Mouse (Mus musculus): ENCODE data around the gene Atp6v0d1. TPM values are rescaled to one million over a fixed set of nuclear protein-coding genes. Genes with fewer than 3 reads are reported as not detected.

The Atp6v0d1 gene
- polyA plus RNA-seq, 1 experiment from 2014 or later, result 140 TPM

DNA sequence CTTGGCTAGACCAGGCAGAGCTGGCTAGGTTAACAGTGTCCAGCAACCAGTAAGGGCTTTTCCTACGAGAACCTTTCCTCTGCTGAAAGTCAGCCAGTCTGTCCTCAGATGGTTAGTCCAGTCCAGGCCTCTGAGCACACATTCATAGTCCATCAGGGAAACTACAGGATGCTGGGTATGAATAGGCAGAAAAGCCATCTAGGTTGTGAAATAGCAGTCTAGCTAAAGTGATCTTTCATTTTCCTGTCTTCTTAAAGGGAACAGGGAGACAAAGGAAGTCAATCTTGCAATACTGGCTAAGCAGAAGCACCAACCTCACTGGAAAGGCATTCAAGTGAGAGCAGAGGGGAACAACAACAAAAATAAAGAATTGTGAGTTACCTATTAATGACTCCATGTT, 13.0 kb downstream of the Atp6v0d1 start:
- Histone ChIP-seq H3K4me2 (replicated peaks; ENCODE audit: low read depth) (no peak overlapping the region), H3K36me3 (ENCODE audit: control insufficient read depth, insufficient read depth) (peaks cover 4% of the 10 kb centered on the region; the same call in 1 of the 2 replicates), H3K9me3 (ENCODE audit: control insufficient read depth) (no peaks in the 10 kb centered on the region), H3K4me1 (replicated peaks; ENCODE audit: control insufficient read depth, insufficient read depth, low read length) (0 out of 2 replicates have a peak, but pooled peaks cover 4% of the 10 kb centered on the region), H3K27me3 (replicated peaks; ENCODE audit: control insufficient read depth, insufficient read depth, low read length) (no peaks in the 10 kb centered on the region), H3K27ac (ENCODE audit: low read depth, low read length) (no peak overlapping the region), H3K4me3 (ENCODE audit: low read depth, low read length) (no peak overlapping the region), H3K9ac (ENCODE audit: low read depth, low read length) (no peak overlapping the region)
- no peak for ATAC-seq
- no peak for TF ChIP-seq CTCF (IDR thresholded peaks at IDR 0.05; ENCODE audit: low read depth)
- WGBS, result 93% methylated on average over 1 of the region's 1 CpGs

DNA sequence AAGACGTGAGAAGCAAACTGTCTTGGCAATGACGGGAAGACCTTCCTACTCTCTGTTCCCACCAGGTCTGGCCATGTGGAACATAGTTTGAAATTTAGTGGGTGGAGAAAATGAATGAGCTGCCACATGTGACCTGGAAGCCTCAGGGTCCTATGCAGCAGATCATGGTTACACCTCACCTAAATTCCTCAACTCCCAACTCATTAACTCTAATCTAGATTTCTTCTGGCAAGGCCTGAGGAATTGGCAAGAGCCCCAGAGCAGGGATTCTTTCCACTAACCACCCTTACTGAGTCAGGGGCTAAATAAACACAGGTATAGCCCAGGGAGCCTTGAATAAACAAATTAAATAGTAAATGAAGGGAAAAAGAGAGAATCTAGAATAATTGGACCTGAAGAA, 13.8 kb downstream of the Atp6v0d1 start:
- no peak overlapping the region for H3K27ac ChIP-seq (ENCODE audit: low read depth, low read length)
- H3K4me2 ChIP-seq (replicated peaks; ENCODE audit: low read depth), result no peak overlapping the region
- H3K4me1 ChIP-seq (replicated peaks; ENCODE audit: control insufficient read depth, insufficient read depth, low read length), result 0 out of 2 replicates have a peak, but pooled peaks cover 4% of the 10 kb centered on the region
- no peaks in the 10 kb centered on the region for H3K9me3 ChIP-seq (ENCODE audit: control insufficient read depth)
- no peak overlapping the region for H3K9ac ChIP-seq (ENCODE audit: low read depth, low read length)
- 97% methylated on average over 2 of the region's 2 CpGs for WGBS
- ATAC-seq, result no peak
- TF ChIP-seq CTCF (IDR thresholded peaks at IDR 0.05; ENCODE audit: low read depth), result no peak
- no peak overlapping the region for H3K4me3 ChIP-seq (ENCODE audit: low read depth, low read length)
- H3K36me3 ChIP-seq (ENCODE audit: control insufficient read depth, insufficient read depth), result peaks cover 4% of the 10 kb centered on the region; the same call in 1 of the 2 replicates
- no peaks in the 10 kb centered on the region for H3K27me3 ChIP-seq (replicated peaks; ENCODE audit: control insufficient read depth, insufficient read depth, low read length)

DNA sequence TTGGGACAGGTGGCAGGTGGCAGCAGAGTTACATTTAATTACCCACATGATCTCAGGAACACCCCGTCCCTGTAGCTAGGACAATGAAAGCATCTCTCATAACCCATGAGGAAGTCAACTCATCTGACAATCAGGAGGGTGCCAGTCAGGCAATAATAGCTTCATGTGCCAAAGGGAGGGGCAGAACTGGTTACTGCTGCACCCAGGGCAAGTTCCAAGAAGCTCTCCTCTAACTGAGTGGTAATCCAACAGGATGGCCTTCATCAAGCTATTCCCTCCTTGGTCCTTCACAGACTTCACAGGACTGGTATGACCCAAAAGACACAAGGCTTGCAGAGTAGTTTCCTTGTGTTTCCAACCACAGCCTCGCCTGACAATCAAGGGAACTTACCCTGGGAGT, 15.8 kb downstream of the Atp6v0d1 start:
- peak; percentile 88 for ATAC-seq

DNA sequence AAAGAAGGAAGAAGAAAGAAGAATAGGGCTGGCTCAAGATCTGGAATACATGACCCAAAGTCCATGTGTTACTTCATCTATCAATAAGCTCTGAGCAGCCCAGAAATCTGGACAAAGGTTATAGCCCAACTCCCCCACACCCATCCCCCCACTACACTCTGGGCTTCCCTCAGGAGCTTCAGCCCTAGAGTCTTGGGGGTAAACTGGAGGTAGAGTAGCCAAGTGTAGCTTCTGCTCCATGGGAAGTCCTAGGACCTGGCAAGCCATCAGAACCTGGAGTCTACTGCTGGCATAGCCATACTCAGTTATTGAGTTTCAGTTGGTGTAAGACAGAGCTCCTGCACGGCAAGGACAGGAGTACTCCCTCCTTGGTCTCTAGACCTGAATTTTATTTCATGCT, 16.3 kb downstream of the Atp6v0d1 start:
- no peaks in the 10 kb centered on the region for H3K9me3 ChIP-seq (ENCODE audit: control insufficient read depth)
- peak overlapping the region; percentile 41 for H3K27ac ChIP-seq (ENCODE audit: low read depth, low read length)
- no peak for TF ChIP-seq CTCF (IDR thresholded peaks at IDR 0.05; ENCODE audit: low read depth)
- H3K36me3 ChIP-seq (ENCODE audit: control insufficient read depth, insufficient read depth), result peaks cover 4% of the 10 kb centered on the region; the same call in 1 of the 2 replicates
- ATAC-seq, result no peak
- H3K9ac ChIP-seq (ENCODE audit: low read depth, low read length), result no peak overlapping the region
- no peak overlapping the region for H3K4me2 ChIP-seq (replicated peaks; ENCODE audit: low read depth)
- peaks cover 10% of the 10 kb centered on the region; the same call in 1 of the 2 replicates for H3K4me1 ChIP-seq (replicated peaks; ENCODE audit: control insufficient read depth, insufficient read depth, low read length)
- 79% methylated on average over 1 of the region's 1 CpGs for WGBS
- no peak overlapping the region for H3K4me3 ChIP-seq (ENCODE audit: low read depth, low read length)
- H3K27me3 ChIP-seq (replicated peaks; ENCODE audit: control insufficient read depth, insufficient read depth, low read length), result no peaks in the 10 kb centered on the region

More for the DNA sequence above, 15.8 kb downstream of the Atp6v0d1 start:
- Histone ChIP-seq H3K9me3 (ENCODE audit: control insufficient read depth) (no peaks in the 10 kb centered on the region), H3K36me3 (ENCODE audit: control insufficient read depth, insufficient read depth) (peaks cover 4% of the 10 kb centered on the region; the same call in 1 of the 2 replicates), H3K4me2 (replicated peaks; ENCODE audit: low read depth) (no peak overlapping the region), H3K9ac (ENCODE audit: low read depth, low read length) (no peak overlapping the region), H3K4me1 (replicated peaks; ENCODE audit: control insufficient read depth, insufficient read depth, low read length) (peaks cover 10% of the 10 kb centered on the region; the same call in 1 of the 2 replicates), H3K4me3 (ENCODE audit: low read depth, low read length) (no peak overlapping the region), H3K27me3 (replicated peaks; ENCODE audit: control insufficient read depth, insufficient read depth, low read length) (no peaks in the 10 kb centered on the region), H3K27ac (ENCODE audit: low read depth, low read length) (peak overlapping the region; percentile 41; the same call in 1 of the 2 replicates)
- TF ChIP-seq CTCF (IDR thresholded peaks at IDR 0.05; ENCODE audit: low read depth), result no peak
- WGBS, result 39% methylated on average over 2 of the region's 2 CpGs

DNA sequence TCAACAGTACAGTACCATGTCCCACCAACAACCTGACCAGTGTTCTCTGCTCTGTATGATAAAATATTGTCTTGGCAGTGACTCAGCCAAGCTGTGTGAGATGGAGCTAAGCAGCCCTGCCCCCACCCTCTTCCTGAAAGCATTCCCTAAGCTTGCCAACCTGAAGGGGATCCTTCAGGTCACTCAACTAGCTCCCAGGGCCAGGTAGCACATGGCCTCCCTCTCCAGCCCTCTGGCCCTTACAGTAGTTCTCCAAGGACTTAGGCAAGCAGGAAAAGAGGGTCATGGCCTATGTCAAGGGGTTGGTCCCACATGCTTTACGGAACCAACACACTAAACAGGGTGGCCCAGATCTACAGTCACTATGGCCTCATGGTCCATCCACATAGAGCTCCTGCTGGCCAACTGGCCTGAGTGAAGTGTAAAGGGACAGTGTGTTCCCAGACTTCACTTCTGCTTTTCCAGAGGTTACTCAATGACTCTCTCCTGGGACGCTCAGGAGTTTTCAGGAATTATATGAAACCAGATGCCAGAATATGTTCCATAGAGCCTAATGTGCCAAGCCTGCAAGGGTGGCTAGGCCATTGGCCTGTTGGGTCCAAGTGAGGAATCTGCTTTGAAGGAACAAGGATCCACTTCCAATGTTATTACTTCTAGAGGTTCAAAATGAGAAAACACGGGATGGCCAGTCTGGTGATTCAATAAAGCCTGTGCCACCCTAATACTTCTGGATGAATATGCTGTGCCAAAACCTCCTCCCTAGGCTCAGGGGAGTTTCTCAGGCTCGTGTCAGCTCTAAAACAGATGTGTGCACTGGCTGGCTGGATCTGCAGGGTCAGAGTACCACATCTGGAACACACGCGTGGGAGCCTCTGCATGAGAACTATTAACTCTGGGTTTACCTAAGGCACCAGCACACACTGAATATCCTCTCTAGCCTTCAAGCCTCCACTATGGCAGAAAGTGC, 19.2 kb downstream of the Atp6v0d1 start:
- no peak overlapping the region for H3K9ac ChIP-seq (ENCODE audit: low read depth, low read length)
- H3K4me3 ChIP-seq (ENCODE audit: low read depth, low read length), result no peak overlapping the region
- H3K9me3 ChIP-seq (ENCODE audit: control insufficient read depth), result no peaks in the 10 kb centered on the region
- no peak overlapping the region for H3K27ac ChIP-seq (ENCODE audit: low read depth, low read length)
- H3K4me2 ChIP-seq (replicated peaks; ENCODE audit: low read depth), result no peak overlapping the region
- no peak for ATAC-seq
- no peaks in the 10 kb centered on the region for H3K27me3 ChIP-seq (replicated peaks; ENCODE audit: control insufficient read depth, insufficient read depth, low read length)
- H3K36me3 ChIP-seq (ENCODE audit: control insufficient read depth, insufficient read depth), result no peaks in the 10 kb centered on the region; the same call in 1 of the 2 replicates
- no peak for TF ChIP-seq CTCF (IDR thresholded peaks at IDR 0.05; ENCODE audit: low read depth)
- 77% methylated on average over 6 of the region's 6 CpGs for WGBS
- peaks cover 10% of the 10 kb centered on the region; the same call in 1 of the 2 replicates for H3K4me1 ChIP-seq (replicated peaks; ENCODE audit: control insufficient read depth, insufficient read depth, low read length)

DNA sequence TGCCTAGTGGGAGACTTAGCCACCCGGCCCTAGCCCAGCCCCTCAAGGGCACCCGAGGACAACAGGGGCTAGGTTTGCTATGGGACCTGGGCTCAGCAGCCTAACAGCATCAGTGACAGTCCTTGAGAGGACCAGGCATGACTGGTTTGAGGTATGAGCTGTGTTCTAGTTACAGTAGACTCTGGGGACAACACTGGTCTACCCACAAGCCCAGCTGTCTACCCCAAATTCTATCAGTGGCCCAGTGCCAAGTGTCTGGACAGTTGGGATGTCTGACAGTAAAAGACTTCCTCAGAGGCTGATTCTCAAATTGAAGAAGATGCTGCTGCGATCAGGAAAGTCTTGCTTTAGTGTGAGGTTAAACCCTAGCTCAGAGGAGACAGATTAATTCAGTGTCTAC, 20.6 kb downstream of the Atp6v0d1 start:
- WGBS, result 69% methylated on average over 3 of the region's 3 CpGs
- no peaks in the 10 kb centered on the region; the same call in 1 of the 2 replicates for H3K36me3 ChIP-seq (ENCODE audit: control insufficient read depth, insufficient read depth)
- no peak for ATAC-seq
- no peaks in the 10 kb centered on the region for H3K27me3 ChIP-seq (replicated peaks; ENCODE audit: control insufficient read depth, insufficient read depth, low read length)
- H3K4me1 ChIP-seq (replicated peaks; ENCODE audit: control insufficient read depth, insufficient read depth, low read length), result peaks cover 10% of the 10 kb centered on the region; the same call in 1 of the 2 replicates
- H3K4me3 ChIP-seq (ENCODE audit: low read depth, low read length), result no peak overlapping the region
- no peaks in the 10 kb centered on the region for H3K9me3 ChIP-seq (ENCODE audit: control insufficient read depth)
- no peak overlapping the region for H3K4me2 ChIP-seq (replicated peaks; ENCODE audit: low read depth)
- H3K27ac ChIP-seq (ENCODE audit: low read depth, low read length), result no peak overlapping the region
- no peak overlapping the region for H3K9ac ChIP-seq (ENCODE audit: low read depth, low read length)
- TF ChIP-seq CTCF (IDR thresholded peaks at IDR 0.05; ENCODE audit: low read depth), result no peak

Measured in intestine, postnatal 0 days (tissue).